Mouse (Mus musculus): ENCODE data around the gene Sfmbt1. TPM values are rescaled to one million over a fixed set of nuclear protein-coding genes. Genes with fewer than 3 reads are reported as not detected.
"Not testable (repeated sequence)": the region's sequence is repeated elsewhere in the genome, so short reads cannot be mapped to it uniquely, and the experiment has no call there.

Gene Sfmbt1
- total RNA-seq, 2 experiments from 2014 or later, result 20.4 to 20.7 TPM

DNA sequence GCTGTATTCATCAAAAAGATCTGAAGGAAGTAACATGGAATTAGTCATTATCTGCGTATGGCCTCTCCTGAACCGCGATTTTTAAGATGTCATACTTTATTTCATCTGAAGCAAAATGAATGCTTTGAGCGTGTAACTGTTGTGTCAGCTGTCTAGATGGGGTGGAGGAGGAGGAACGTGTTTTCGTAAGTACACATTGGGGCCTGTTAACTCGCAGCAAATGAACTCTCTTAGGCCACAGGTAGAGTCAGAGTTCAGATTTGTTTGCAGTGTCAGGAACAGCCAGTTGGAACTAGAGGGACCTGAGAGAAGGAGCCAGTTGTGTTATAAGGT, 2.3 kb downstream of the Sfmbt1 start:
- no peak for DNase-seq

DNA sequence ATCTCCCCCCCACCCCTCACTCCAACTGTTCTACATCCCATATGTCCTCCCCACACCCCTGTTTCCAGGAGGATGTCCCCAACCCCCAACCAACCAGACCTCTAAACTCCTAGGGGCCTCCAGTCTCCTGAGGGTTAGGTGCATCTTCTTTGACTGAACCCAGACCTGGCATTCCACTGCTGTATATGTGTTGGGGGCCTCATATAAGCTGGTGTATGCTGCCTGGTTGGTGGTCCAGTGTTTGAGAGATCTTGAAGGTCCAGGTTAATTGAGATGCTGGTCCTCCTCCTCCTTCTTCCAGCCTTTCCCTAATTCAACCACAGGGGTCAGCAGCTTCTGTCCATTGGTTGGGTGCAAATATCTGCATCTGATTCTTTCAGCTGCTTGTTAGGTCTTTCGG, 4.0 kb downstream of the Sfmbt1 start:
- DNase-seq, result not testable (repeated sequence)

DNA sequence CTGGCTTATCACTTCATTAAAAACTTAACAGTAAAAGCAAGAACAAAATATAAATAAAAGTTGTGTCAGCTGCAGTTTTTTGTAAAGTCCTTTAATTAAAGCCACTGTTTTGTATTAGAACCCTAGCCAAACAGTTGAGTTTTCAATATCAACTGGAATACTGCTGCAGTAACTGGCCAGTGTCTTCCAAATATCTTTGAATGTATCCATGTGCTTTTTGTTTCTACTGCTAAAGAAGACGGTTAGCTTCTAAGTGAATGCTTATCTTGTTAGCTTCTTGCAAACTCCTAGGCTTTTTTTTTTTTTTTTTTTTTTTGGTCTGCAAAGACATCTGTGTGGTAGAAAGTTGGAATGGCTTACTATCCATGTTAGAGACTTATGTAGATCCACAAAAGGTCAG, 4.9 kb downstream of the Sfmbt1 start:
- no peak for DNase-seq

DNA sequence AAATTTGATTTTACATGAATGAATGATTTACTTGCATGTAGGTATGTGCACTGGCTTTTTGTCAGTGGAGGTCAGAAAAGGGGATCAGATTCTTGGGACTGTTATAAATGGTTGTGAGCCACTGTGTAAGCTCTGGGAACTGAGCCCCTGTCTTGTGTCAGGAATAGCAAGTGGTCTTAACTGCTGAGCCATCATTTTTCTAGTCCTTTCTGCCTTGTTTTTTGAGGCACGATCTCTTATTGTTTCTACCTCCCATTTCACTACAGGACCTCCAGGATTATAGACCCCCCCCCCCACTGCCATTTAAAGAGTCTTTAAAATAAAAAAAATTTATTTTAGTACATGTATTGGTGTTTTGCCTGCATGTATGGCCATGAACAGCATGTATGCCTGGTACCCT, 7.2 kb downstream of the Sfmbt1 start:
- DNase-seq, result no peak

DNA sequence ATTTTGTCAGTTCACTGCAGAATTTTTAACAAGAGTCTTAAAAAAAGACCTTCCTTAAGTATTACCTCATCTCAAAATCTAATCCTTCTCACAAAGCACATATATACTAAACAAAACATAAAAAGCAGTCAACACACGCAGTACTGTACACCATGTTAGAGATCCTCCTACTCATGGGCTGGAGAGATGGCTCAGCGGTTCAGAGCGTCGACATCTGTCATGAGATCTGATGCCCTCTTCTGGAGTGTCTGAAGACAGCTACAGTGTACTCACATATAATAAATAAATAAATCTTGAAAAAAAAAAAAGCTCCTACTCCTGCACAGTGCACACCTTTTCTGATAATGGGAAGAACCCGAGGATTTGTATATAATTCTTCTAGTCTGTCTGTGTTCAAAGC, 7.8 kb downstream of the Sfmbt1 start:
- no peak for DNase-seq

DNA sequence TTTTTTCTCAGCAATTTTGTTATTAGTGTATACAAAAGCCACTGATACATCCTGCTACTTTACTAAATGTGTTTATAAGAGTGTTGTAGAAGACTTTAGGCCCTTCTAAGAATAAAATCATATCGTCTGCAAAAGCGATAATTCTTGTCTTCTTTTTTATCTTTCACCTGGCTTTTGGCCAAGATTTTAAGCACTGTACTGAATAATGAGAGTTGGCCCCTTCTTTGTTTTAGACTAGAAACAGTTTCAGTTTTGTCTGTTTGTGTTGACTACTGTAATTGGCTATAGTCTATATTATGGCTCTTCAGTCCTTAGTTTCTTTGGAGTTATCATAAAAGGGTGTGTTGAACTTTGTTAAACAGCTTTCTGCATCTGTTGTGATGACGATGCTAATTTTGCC, 17.2 kb downstream of the Sfmbt1 start:
- no peak for DNase-seq

DNA sequence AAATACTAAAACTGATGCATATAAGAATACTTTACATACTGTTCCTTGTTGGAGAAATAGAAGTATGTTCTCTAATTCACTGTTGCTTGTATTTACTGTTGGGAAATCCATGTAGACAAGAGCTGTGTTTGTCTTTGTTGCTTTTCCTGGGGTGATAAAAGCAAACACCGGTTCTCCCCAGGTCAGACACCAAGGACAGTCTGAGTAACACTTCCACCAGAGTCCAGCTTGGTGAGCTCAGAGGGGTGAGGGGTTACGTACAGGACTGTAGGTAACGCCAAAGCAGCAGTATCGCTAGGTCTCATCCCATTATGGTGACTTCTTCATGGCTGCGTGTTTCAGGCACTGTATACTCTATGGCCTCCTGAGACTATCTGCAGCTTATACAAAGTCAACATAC, 20.0 kb downstream of the Sfmbt1 start:
- no peak for DNase-seq

DNA sequence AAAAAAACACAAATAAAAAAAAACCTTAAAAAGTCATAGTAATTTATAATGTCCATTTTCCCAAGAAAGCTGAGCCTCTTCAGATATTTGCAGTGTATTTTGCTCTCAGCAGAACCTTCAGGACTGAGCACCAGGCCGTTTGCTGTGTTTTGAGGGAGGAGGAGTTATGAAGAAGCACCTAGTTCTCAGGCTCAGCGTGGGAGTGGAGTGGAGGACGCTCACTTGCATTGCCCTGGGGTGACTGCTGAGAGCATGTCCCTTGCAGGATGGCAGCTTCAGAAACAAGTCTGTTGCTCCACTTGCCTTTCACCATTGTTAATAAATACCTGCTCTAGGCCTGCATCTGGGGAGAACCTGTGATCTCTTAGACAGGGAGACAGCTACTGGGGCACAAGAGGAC, 21.2 kb downstream of the Sfmbt1 start:
- no peak for DNase-seq

DNA sequence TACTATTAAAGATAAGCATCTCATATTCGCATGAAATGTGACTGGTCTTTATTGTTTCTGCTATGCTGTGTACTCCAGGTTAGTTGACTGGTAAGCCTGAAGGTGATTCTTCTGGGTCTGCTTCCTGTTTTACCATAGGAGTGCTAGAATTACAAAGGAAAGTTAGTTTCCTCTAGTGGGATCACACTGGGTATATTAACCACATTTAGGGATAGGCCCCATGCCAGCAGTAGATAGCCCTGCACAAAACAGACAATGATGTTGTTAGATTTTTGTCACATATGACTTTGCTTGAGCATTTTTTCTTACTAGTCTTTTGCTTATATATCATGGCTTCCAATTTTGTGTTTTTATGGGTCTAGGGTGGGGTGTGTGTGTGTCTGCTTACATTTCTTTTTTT, 21.8 kb downstream of the Sfmbt1 start:
- DNase-seq, result no peak

DNA sequence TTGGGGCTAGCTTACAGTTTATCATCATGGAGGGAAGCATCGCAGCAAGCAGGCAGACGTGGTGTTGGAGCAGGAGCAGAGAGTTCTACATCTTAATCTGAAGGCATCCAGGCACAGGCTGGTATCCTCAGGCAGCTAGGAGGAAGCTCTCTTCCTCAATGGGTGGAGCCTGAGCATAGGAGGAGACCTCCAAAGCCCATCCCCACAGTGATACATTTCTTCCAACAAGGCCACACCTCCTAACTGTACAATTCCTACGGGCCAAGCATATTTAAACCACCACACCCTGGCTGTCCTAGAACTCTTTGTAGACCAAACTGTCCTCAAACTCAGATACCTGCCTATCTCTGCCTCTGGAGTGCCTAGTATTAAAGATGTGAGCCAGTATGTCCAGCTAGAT, 29.2 kb downstream of the Sfmbt1 start:
- DNase-seq, result no peak

DNA sequence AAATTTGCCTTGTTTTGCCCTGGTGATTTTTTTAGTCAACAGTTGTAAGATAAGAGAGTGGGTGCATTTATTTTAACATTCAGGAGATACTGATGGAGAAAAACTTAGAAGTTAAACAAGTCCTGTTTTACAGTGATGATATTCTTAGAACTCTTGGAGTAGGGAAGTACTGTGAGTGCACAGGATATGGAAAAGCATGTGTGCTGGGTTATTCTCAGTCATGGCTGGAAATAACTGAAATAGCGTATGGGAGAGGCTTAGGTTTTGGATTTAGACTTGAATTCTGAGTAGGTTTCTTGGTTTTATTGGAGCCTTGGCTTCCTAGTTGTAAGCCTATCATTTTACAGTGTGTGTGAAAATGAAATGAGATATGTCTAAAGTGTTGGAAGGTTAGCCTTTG, 31.5 kb downstream of the Sfmbt1 start:
- DNase-seq, result no peak

DNA sequence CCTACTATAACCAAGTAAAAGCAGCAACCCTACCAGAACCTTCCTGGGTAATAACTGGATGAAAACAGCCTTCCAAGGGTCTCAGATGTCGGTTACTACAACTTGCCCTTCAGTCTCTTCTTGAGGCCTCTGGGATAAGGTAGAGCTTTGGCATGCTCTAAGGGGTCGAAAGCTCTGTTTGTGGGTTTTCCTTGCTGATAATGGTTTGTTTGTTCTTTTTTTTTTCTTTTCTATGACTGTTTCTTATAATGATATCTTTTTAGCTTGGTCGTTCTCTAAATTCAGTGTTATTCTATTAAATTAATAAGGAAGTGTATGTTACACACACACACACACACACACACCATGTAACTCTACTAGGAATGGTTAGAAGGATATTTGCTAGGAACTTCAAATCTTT, 42.6 kb downstream of the Sfmbt1 start:
- no peak for DNase-seq

DNA sequence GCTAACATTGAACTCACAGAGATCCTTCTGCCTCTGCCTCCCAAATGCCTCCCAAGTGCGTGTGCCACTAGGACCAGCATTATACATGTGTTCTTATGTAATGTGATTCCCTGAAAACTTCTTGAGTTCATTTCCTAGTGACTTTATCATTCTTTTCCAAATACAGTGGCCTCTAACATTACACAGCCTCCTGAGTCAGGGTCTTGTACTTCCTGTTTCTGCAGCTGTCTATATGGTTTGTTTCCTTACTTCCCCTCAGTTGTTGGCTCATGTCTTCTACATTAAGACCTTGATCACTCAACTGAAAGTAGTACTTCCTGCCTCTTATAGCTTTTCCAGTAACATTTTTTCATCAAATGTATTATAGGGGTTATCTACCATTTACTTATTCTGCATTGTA, 46.6 kb downstream of the Sfmbt1 start:
- DNase-seq, result no peak

DNA sequence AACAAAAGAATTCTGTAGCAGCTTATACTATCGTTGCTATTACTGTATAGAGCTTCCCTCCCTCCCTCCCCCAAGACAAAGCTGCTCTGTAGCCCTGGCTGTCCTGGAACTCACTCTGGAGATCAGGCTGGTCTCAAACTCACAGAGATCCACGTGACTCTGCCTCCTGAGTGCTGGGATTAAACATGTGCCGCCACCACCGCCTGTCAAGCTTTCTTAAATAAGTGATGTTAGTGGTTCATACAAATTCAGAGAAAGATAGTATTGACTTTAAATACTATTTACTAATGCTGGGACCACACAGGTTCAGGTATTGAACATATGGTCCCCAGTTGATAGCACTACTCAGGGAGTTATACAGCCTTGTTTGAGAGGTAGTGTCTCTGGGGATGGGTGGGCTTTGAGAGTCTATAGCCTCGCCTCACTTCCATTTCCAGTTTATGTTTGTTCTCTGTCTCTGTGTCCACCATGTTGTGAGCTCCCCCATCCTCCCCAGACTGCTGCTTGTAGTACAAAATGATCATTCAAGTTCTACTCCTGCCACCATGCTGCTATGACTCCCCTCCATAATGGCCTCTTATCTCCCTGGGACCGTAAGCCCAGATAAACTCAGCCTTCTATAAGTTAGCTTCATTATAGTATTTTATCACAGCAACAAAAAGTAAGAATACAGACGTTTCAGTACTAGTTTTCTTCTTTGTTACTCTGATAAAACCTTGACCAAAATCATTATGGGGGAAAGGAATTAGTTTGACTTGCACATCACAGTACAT, 47.7 kb downstream of the Sfmbt1 start:
- DNase-seq, result no peak

DNA sequence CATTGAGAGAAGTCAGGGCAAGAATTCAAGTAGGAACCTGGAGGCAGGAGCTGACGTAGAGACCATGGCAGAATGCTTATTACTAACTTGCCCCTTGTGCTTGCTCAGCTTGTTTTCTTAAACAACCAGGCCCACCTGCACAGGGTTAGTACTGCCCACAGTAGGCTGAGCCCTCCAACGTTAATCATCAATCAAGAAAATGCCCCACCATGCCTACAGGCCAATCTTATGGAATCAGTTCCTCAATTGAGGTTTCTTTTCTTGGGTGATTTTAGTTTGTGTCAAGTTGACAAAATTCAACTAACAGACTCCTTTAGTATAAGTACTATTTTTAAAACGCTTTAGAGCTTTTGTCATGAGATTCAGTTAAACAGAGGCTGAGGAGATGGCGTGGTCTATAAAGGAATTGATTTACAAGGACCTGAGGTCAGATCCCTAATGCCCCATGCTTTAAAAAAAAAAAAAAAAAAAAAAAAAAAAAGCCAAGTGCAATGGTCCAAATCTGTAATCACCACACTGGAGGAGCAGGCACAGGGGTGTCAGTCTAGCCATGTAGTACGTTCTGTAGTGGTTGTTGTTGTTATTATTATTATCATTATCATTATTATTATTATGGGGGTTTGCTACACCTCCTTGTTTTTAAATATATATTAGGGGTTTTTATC, 48.4 kb downstream of the Sfmbt1 start:
- DNase-seq, result no peak

DNA sequence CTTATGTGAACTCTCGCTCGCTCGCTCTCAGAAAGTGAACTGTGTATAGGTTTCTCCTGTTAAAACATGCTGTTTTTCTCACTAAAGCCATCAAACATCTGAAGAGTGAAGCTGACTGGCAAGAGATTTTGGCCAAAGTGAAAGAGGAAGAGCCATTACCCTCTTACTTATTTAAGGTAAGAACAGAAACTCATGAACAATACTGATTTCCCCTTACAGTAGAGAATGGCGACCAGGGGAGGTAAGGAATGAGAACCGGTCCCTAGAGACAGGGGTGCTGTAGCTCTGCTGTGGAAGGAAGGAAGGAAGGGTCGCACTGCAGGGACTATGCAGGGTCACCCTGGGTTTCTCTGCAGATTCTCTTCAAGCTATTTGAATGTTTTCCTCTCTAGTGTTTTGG, 70.0 kb downstream of the Sfmbt1 start:
- DNase-seq, result no peak

DNA sequence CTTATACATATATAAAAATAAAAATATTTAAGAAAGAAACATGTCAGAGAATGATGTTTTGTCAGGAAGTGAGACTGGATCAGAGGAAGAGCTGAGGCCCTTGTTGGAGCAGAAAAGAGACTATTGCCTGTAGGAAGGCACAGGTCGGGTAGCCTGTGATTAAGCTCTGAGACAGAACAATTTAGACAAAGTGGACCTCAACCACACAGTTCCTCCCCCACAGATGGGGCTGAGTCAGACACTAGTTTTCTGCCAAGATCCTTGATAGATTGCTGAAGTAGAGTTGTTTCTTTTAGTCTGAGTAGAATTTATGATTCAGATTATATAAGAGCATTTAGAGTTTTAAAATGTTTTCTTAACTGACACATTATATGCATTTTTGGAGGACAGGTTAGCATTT, 74.8 kb downstream of the Sfmbt1 start:
- no peak for DNase-seq

DNA sequence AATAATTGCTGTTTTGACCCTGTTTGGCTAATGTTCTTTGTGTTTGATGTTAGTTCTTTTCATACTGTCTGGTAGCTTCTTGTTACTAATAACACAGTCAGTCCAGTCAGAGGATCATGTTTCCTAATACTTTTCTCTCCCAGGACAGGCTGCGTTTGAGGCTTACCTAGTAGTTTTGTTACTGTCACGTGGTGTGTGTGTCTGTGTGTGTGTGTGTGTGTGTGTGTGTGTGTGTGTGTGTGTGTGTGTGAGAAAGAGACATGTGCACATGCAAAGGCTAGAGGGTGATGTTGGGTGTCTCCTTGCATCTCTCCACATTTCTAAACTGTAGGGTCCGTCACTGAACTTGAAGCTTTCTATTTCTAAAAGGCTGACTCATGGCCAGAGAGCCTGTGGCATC, 78.2 kb downstream of the Sfmbt1 start:
- no peak for DNase-seq

DNA sequence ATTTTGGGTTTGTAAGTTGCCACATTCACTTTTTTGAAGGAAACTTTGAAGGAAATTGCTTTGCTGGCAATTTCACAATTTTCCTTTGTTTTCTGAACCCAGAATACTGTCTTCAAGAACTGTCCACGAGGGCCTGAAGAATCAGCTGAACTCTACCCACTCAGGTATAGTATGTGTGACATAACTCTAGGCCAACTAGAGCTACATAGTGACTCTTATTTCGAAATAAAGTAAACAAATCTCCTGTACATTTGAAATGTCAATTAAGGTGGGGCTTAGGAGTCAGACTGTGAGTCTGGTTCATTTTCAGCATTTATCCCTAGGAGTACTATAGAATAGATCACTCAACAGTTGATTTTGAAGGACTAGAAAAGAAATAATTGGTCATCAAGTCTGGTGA, 87.1 kb downstream of the Sfmbt1 start:
- no peak for DNase-seq

DNA sequence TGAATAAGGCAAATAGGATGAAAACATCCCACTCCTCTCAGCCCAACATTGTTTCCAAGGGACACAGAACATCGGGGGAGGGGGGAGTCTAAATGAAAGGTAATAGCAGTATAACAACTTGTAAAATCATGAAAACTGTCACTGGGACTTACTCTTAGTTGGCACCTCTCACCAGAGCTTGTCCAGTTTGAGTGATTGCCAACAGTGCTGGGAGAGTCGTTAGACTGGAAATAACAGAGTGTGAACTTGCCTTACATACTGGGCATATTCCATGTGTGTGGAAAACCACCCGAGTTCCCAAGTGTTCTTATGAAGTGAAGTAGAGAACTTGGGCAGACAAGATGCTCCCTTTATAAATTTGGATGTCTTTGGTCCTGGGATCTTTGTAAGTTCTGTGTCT, 106.5 kb downstream of the Sfmbt1 start:
- DNase-seq, result no peak

DNA sequence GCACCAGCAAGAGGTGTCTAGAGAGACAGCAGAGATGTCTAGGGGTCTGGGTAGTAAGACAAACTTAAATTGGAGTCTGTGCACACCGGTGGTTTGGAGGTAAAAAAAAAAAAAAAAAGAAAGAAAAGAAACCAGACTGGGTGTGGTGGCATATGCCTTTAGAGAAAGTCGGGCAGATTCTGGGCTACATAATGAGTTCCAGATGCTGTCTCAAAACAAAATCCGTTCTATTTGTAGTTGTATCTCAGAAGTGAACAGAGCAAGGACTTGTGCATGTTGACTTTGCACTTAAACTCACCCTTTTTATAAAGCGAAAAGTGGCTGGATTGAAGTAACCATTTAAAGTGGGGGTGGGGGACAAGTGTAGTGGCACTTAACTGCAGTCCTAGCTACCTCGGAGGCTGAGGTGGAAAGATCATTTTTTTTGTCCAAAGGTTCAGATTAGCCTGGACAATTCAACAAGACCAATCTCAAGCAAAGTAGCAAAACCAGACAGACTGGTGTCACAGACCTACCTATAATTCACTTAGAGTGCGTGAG, 109.9 kb downstream of the Sfmbt1 start:
- no peak for DNase-seq

DNA sequence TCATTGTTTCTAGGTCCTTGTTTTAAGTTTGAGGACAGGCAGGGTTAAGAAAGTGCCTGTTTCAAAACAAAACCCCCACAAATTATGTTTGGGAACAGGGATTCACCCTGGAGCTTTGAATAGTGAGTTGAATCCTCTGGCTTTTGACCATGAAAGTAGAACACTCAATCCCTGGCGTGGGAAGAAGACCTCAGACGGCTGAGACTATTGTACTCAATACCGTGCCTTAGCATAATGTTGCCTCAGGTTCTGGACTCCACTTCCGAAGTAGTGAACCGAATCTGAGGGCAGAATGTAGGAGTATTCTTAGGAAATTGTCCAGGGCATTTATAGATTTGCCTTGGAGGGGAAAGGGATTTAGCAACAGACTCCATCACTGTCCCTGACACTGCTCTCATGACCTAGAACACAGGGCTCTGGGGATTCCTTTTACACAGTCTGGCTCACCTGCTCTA, 110.4 kb downstream of the Sfmbt1 start:
- no peak for DNase-seq

DNA sequence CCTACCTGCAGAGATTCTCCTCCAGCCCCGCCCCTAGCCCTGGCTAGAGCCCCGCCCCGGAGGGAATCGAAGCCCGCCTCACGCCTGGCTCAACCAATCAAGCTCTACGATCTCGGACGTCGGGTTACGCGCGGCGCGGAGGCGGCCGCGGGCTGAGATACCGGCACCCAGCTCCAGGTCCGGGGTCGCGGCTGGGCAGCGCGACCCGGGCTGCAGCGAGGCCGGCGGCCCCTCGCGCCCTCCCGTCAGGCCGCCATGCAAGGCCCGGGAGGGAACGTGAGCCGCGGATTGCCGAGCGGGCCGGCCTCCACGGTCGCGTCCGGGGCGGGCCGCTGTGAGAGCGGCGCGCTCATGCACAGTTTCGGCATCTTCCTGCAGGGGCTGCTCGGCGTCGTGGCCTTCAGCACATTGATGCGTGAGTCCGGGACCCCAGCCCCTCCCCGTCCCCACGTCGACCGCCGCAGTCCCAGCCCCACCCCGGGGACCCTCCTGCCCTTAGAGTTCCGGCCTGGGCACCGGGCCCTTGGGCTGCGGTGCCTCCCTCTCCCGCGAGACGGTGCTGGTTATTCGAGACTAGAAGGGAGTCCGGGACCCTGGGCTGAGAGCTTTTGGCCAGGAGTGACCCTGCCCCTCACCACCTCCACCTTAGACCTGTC, 111.0 kb downstream of the Sfmbt1 start, which contains the start of gene Tmem110:
Gene Tmem110 (plus strand): TSS at position 115 of the 656 bp plus-strand sequence.
- DNase-seq, result peak; percentile 87
